Mouse (Mus musculus) stomach, embryonic 14.5 days (tissue): ENCODE results near the gene B3galt1. TPM values are rescaled to one million over a fixed set of nuclear protein-coding genes. Genes with fewer than 3 reads are reported as not detected.

ENCODE experiments used
- ATAC-seq: fragments of 200-750 bp; cut with Nextera tagmentation; 2 replicates; pipeline ENCODE4 v1.8.0; 2017; ENCODE audit warnings: low read depth, moderate TSS enrichment; ENCODE audit not compliant: insufficient number of reproducible peaks, insufficient read depth, low FRiP score
- H3K27ac ChIP-seq: fragments of 300-500 bp; sonication (generic); 2 replicates; pipeline ENCODE4 v1.5.1; 2014; ENCODE audit warnings: mild to moderate bottlenecking, low read length, moderate library complexity, mixed read lengths
- H3K27me3 ChIP-seq: fragments of 300-500 bp; sonication (generic); 2 replicates; pipeline ENCODE4 v1.6.1; 2014; ENCODE audit warnings: low read length, control low read depth, mixed read lengths; ENCODE audit not compliant: control insufficient read depth, insufficient read depth
- H3K36me3 ChIP-seq: fragments of 300-500 bp; sonication (generic); 2 replicates; pipeline ENCODE4 v1.6.1; 2014; ENCODE audit warnings: mild to moderate bottlenecking, control low read depth, low read length, moderate library complexity, mixed read lengths; ENCODE audit not compliant: control insufficient read depth, insufficient read depth
- H3K4me1 ChIP-seq: fragments of 300-500 bp; sonication (generic); 2 replicates; pipeline ENCODE4 v1.6.1; 2014; ENCODE audit warnings: low read length, control low read depth, mixed read lengths; ENCODE audit not compliant: control insufficient read depth, insufficient read depth
- H3K4me2 ChIP-seq: fragments of 300-500 bp; sonication (generic); replicated peaks from 2 replicates; pipeline ENCODE4 v1.6.1; 2014; ENCODE audit warnings: low read depth, low read length, control low read depth
- H3K4me3 ChIP-seq: fragments of 300-500 bp; sonication (generic); 2 replicates; pipeline ENCODE4 v1.5.1; 2014; ENCODE audit warnings: low read depth, low read length, control low read depth
- H3K9ac ChIP-seq: fragments of 300-500 bp; sonication (generic); replicated peaks from 2 replicates; pipeline ENCODE4 v1.6.1; 2014; ENCODE audit warnings: low read depth, mild to moderate bottlenecking, control low read depth, low read length, moderate library complexity, mixed read lengths
- H3K9me3 ChIP-seq: fragments of 300-500 bp; sonication (generic); 2 replicates; pipeline ENCODE4 v1.6.1; 2016; ENCODE audit warnings: low read depth, low read length, control low read depth; ENCODE audit not compliant: control insufficient read depth
- WGBS: fragments of 180-500 bp; shearing (Covaris S2); extraction: QIAGEN DNeasy Blood & Tissue Kit; methylation state at CpG from one replicate; pipeline ENCODE4 v1.1.7; 2014; 5-methylcytosine and 5-hydroxymethylcytosine counted together
- polyA plus RNA-seq: library from polyadenylated mRNA; unstranded; fragments of >200 nt; fragmentation: Nextera tagmentation; extraction: Ambion mirVana; gene quantifications from 2 replicates; pipeline ENCODE4 v1.2.1, GENCODE M21; 2014

B3galt1 gene
- polyA plus RNA-seq, 1 experiment from 2014 or later, result 11.7 TPM

- H3K9ac ChIP-seq, result no peak overlapping the region
- no peak for ATAC-seq
- no peak overlapping the region for H3K4me3 ChIP-seq
- H3K27ac ChIP-seq, result no peak overlapping the region
- H3K9me3 ChIP-seq, result no peaks in the 10 kb centered on the region
- H3K27me3 ChIP-seq, result no peaks in the 10 kb centered on the region
- WGBS, result 76% methylated on average over 1 of the region's 1 CpGs
- no peaks in the 10 kb centered on the region for H3K4me1 ChIP-seq
- no peak overlapping the region for H3K4me2 ChIP-seq
- no peaks in the 10 kb centered on the region for H3K36me3 ChIP-seq
Measured at GRCm38 (mm10) chr2:67903769-67904168, 338.1 kb downstream of the B3galt1 start.

GRCm38 (mm10) chr2:67931994-67932393, 366.3 kb downstream of the B3galt1 start:
- H3K27me3 ChIP-seq, result no peaks in the 10 kb centered on the region
- no peaks in the 10 kb centered on the region for H3K36me3 ChIP-seq
- 75% methylated on average over 3 of the region's 3 CpGs for WGBS
- no peak for ATAC-seq
- no peak overlapping the region for H3K27ac ChIP-seq
- no peaks in the 10 kb centered on the region for H3K9me3 ChIP-seq
- H3K4me1 ChIP-seq, result no peaks in the 10 kb centered on the region
- H3K4me2 ChIP-seq, result no peak overlapping the region
- no peak overlapping the region for H3K9ac ChIP-seq
- H3K4me3 ChIP-seq, result no peak overlapping the region

- Histone ChIP-seq H3K36me3 (no peaks in the 10 kb centered on the region), H3K4me1 (no peaks in the 10 kb centered on the region), H3K4me2 (no peak overlapping the region), H3K4me3 (no peak overlapping the region), H3K27me3 (no peaks in the 10 kb centered on the region), H3K9me3 (no peaks in the 10 kb centered on the region), H3K9ac (no peak overlapping the region), H3K27ac (peak overlapping the region; percentile 44; the same call in 1 of the 2 replicates)
- ATAC-seq, result peak; percentile 63; the same call in 1 of the 2 replicates
- 49% methylated on average over 3 of the region's 3 CpGs for WGBS
Measured at GRCm38 (mm10) chr2:67948408-67948807, 382.7 kb downstream of the B3galt1 start.

GRCm38 (mm10) chr2:67956182-67956581, 390.5 kb downstream of the B3galt1 start:
- WGBS, result 88% methylated on average over 4 of the region's 4 CpGs
- H3K36me3 ChIP-seq, result no peaks in the 10 kb centered on the region
- no peak for ATAC-seq
- no peaks in the 10 kb centered on the region for H3K9me3 ChIP-seq
- no peak overlapping the region for H3K27ac ChIP-seq
- no peak overlapping the region for H3K4me2 ChIP-seq
- no peaks in the 10 kb centered on the region for H3K4me1 ChIP-seq
- H3K4me3 ChIP-seq, result no peak overlapping the region
- no peak overlapping the region for H3K9ac ChIP-seq
- H3K27me3 ChIP-seq, result no peaks in the 10 kb centered on the region

GRCm38 (mm10) chr2:67957561-67957960, 391.9 kb downstream of the B3galt1 start:
- WGBS, result 56% methylated on average over 2 of the region's 2 CpGs
- no peaks in the 10 kb centered on the region for H3K36me3 ChIP-seq
- H3K4me2 ChIP-seq, result no peak overlapping the region
- H3K4me1 ChIP-seq, result no peaks in the 10 kb centered on the region
- H3K9ac ChIP-seq, result no peak overlapping the region
- H3K9me3 ChIP-seq, result no peaks in the 10 kb centered on the region
- no peak overlapping the region for H3K27ac ChIP-seq
- ATAC-seq, result no peak
- no peaks in the 10 kb centered on the region for H3K27me3 ChIP-seq
- no peak overlapping the region for H3K4me3 ChIP-seq

GRCm38 (mm10) chr2:67960711-67961110, 395.0 kb downstream of the B3galt1 start:
- Histone ChIP-seq H3K27ac (no peak overlapping the region), H3K4me3 (no peak overlapping the region), H3K36me3 (no peaks in the 10 kb centered on the region), H3K9ac (no peak overlapping the region), H3K9me3 (no peaks in the 10 kb centered on the region), H3K4me2 (no peak overlapping the region), H3K4me1 (no peaks in the 10 kb centered on the region), H3K27me3 (no peaks in the 10 kb centered on the region)
- 72% methylated on average over 2 of the region's 2 CpGs for WGBS
- no peak for ATAC-seq

- Histone ChIP-seq H3K9me3 (no peaks in the 10 kb centered on the region), H3K4me3 (no peak overlapping the region), H3K9ac (no peak overlapping the region), H3K4me1 (no peaks in the 10 kb centered on the region), H3K4me2 (no peak overlapping the region), H3K27me3 (no peaks in the 10 kb centered on the region), H3K27ac (no peak overlapping the region), H3K36me3 (no peaks in the 10 kb centered on the region)
- no peak for ATAC-seq
Measured at GRCm38 (mm10) chr2:67968812-67969211, 403.1 kb downstream of the B3galt1 start.

- Histone ChIP-seq H3K27me3 (no peaks in the 10 kb centered on the region), H3K4me1 (no peaks in the 10 kb centered on the region), H3K4me3 (no peak overlapping the region), H3K36me3 (no peaks in the 10 kb centered on the region), H3K4me2 (no peak overlapping the region), H3K27ac (no peak overlapping the region), H3K9me3 (no peaks in the 10 kb centered on the region), H3K9ac (no peak overlapping the region)
- 76% methylated on average over 7 of the region's 7 CpGs for WGBS
- ATAC-seq, result no peak
Measured at GRCm38 (mm10) chr2:67971091-67971490, 405.4 kb downstream of the B3galt1 start.

- Histone ChIP-seq H3K27me3 (no peaks in the 10 kb centered on the region), H3K4me1 (no peaks in the 10 kb centered on the region), H3K9me3 (no peaks in the 10 kb centered on the region), H3K4me3 (no peak overlapping the region), H3K27ac (no peak overlapping the region), H3K9ac (no peak overlapping the region), H3K4me2 (no peak overlapping the region), H3K36me3 (no peaks in the 10 kb centered on the region)
- no peak for ATAC-seq
- WGBS, result 82% methylated on average over 6 of the region's 6 CpGs
Measured at GRCm38 (mm10) chr2:67971576-67971975, 405.9 kb downstream of the B3galt1 start.
